Mouse (Mus musculus) WW6 (cell line): ENCODE results near the gene Armcx5.
"Not testable (repeated sequence)": the region's sequence is repeated elsewhere in the genome, so short reads cannot be mapped to it uniquely, and the experiment has no call there.

Source experiments
- DNase-seq: peaks from one replicate; pipeline ENCODE4 v3.0.0-alpha.2; 2013; ENCODE audit warnings: low read depth, low spot score

The Armcx5 gene

DNA sequence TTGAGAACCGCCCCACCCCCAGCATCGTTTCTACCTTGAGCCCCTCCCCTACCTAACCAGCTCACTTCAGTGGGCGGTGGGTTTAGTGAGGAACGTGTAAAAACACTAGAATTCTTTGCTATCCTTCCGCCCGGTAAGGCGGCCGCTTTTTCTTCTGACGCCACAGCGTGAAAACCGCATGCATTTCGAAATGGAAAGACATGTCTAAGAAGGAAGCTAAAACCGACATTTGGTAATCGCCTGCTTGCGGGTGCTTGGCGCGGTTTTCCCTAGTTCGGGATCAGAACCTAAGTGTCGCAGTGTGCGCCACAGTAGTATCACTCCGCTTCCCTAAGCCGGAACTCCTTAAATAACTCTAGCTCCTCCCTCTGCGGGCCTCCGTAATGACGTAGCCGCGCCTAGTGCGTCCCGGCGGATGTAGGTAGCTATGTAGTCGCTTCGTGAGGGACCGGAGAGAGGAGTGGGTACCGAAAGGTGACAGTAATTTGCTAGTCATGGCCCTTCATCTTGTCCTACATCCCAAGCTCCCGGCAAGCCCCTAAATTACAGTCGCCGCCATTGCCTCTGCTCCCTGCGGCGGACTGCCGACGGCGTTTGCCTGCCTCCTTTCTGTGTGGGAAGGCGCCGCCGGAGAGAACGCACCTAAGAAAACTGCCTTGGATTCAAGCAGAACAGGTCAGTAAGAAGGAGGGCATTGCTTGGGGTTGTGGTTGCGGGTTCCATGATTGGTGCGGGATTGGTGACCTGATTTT lies at the start of gene Armcx5, which contains the start of gene Gprasp1:
Gene Armcx5 (plus strand): TSS at position 430 of the 752 bp plus-strand sequence.
Gene Gprasp1 (plus strand): TSS at position 430 of the 752 bp plus-strand sequence.
- peak; percentile 55 for DNase-seq

DNA sequence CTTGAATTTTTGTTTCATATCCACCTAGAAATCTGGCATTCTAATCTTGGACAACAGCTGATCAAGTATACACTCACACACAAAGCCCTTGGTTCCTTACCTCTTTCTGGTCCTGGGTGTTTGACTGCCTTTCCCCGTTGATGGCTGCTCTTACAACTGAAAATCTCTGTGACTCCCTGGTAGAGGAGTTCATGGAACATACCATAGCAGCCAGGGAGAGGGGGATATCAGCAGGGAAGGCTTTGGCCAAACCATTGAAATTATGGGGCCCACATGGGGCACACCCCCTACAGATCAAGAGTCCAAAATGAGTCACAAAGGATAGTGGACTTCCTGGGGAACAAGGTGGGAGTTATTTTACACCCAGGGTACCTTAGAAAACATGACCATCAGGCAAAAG lies 48.9 kb upstream of the Armcx5 start, which contains the start of gene Tcp11x2:
Gene Tcp11x2 (minus strand): TSS at position 158 of the 400 bp plus-strand sequence.
- no peak for DNase-seq

DNA sequence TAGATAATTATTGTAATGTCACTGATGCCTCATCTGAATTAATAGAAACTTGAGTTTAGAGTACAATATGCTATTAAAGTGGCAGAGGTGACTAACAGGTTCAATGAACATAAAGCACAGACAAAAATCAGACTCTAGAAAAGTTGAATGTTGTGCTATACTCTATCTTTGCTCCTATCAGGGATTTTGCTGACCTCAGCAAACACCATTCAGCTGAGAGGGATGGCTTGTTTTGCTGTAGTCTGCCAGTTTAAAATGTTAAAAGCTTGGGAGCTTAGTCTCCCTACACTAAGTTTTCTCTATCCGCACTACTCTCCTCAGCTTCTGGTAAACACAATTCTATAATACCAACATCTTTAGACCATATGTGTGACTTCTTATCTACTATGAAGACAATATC lies 39.4 kb upstream of the Armcx5 start:
- DNase-seq = no peak

DNA sequence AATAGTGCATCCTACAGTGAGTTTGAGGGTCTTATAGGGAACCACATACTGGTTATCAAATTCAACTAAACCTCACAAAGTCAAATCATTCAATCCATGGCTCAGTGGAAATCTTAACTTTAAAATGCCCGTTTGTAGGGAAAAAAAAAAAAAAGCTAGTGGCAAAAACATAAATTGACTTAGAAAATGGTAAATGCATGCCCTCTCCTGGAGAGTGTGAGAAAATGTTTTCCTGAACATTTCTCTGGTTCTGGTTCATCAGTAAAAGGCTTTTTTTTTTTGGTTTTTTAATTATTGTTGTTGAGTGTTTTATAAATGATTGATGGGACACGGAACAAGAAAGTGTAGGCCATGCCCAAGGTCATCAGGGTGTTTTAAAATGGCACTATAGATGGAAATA lies 38.2 kb upstream of the Armcx5 start:
- no peak for DNase-seq

DNA sequence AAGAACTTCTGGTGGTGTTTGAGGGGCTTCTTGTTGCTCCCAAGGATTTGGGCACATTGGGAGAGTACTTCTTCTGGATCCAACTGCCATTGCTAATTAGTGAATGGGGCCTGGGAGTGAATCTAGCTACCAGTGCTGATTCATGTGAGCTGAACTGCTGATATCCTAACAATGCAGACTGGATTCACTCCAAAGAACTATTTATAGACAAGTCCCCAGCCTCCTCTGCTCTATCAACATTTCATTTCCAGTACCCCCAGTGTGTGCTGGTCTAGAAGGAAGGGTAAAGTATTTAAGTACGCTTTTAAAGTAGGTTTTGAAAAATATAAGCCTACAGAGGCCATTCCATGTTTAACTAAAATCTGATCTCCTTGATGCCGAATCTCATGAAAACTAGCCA lies 29.7 kb upstream of the Armcx5 start:
- no peak for DNase-seq

DNA sequence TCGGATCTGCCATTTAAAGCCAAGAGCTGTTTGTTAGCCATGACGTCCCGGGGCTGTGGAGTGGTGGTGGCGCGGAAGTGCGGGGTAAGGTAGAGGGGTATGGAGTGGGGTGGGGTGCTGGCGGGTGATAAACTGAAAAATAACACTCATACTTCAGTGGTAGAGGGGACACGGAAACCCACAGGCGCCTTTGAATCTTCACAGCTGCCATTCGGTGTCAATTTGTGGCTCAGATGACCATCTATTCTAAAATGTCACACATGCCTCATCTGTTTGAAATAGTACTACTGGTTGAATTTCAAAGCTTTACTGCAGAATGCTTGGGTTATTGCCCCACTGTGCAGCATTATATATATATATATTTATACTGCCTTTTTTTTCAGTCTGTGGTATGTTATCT lies 17.4 kb upstream of the Armcx5 start, which contains the start of gene Tmsb15a:
Gene Tmsb15a (minus strand): TSS at position 101 of the 400 bp plus-strand sequence.
- DNase-seq = no peak

DNA sequence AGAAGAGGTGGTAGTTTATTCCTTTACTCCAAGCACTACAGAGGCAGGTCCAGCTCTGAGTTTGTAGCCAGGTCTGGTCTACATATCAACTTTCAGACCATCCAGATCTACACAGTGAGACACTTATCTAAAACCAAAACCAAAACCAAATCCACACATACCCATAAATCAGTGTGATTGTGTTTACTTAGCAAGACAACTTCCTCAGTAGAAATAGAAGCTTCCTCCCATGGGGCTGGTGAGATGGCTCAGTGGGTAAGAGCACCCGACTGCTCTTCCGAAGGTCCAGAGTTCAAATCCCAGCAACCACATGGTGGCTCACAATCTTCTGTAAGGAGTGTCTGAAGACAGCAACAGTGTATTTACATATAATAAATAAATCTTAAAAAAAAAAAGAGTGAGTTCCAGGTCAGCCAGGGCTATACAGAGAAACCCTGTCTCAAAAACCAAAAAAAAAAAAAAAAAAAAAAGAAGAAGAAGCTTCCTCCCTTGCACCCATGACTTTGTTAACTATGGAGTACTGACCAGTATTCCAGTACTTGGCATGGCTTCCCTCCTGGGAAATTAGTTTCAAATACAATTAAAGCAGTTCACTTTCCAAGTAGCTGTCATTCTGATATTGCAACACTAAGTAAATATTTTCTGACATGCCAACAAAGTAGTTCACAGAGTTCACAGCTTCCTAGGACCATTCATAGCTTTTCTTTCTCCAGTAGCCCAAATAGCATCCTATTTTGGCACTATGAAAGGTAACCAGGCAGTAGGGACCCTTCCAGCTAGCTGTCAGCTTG lies 3.6 kb upstream of the Armcx5 start:
- DNase-seq = no peak

DNA sequence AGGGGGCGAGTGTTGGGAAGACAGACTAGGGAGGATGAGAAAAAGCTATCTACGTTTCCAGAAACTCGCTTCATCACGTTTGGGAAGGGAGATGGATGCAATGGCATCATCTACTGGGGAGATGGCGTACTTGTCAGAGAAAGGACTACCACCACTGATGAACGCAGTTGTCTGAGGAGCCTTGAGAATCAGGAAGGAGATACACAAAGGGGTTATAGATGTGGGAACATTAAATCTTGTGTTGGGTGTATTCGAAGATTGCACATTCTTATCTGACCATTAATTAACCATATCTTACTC lies 473 bp downstream of the Armcx5 start:
- no peak for DNase-seq

DNA sequence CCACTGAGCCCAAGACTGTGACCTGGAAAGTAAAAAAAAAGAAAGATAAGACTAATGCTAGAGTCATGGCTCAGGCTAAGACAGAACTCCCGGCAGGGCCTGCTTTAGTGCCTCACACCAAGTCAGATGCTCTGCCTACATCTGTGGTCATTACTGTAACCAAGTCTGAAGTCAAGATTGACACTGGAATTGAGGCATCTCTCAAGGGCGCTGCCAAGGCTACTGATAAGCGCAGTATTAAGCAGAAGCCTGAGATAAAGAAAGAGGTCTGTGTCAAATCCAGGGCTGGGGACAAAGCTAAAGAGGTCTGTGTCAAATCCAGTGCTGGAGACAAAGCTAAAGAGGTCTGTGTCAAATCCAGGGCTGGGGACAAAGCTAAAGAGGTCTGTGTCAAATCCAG lies 2.8 kb downstream of the Armcx5 start:
- DNase-seq = not testable (repeated sequence)

DNA sequence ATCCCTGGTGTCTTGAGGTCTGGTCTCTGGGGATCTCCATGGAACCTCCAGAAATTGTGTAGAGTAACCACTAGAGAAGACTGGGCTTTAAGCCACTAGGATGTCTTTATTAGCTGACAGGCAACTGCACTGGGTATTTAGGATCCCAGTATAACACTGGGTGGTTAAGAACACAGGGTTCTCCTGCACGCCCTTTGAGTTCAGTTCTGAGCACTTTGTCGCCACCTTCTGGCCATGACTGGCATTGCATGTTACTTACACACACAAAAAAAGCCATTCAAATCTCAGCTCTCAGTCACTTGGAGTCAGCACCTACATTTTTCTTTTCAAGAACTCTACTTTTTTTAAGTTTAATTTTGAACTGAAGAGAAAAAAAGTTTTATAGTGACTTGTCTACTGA lies 10.3 kb downstream of the Armcx5 start:
- DNase-seq = no peak

DNA sequence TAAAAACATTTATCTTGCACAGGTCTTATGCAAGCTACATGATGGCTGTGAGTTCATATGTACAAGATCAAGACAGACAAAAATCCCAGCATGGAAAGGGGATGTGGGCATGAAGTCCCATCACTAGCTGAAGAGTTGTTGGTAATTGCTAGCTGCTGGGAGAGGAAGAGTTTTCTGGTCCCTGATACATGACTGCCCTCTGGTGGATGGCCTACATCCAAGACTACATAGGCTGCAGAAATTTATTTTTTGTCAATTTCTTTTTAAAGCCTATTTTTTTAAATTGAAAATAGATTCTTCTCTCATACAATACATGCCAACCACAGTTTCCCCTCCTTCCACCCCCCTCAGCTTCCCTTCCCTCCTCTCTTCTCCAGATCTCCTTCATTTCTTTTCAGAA lies 19.2 kb downstream of the Armcx5 start:
- DNase-seq = no peak

DNA sequence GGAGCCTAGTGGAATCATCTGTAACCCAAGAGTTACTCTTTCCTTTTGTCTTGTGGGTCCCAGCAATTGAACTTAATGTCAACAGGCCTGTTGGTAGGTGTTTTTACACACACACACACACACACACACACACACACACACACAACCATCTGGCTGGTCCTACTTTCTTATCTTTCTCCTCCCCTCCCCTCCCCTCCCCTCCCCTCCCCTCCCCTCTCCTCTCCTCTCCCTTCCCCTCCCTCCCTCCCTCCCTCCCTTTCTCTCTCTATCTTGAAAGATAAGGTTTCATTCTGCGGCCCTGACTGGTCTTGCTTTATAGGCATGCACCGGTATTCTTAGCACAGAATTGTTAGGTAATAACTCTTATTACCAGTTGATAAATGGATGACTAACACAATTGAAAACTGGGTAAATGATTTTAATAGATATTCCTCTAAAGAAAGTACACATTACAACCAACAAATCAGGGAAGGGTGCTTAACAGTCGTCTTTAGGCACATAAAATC lies 25.6 kb downstream of the Armcx5 start:
- DNase-seq = no peak

DNA sequence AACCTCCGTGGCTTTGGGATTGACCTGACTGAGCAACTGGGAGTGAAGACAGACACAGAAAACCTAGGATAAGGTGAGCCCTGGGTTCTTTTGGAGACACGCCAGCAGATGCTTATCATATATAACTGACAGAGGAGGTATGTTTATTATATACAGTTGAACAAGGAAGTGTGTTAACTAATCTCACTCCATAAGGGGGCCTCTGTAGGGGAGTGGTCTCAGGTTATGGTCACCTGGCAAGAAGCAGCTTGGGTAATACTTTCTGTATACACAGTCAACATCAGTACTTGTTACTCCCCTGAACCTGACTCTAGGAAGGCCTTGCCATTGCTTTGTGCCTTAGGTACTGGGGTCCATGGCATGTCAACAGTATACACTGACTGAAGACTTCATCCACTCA lies 26.0 kb downstream of the Armcx5 start:
- no peak for DNase-seq

DNA sequence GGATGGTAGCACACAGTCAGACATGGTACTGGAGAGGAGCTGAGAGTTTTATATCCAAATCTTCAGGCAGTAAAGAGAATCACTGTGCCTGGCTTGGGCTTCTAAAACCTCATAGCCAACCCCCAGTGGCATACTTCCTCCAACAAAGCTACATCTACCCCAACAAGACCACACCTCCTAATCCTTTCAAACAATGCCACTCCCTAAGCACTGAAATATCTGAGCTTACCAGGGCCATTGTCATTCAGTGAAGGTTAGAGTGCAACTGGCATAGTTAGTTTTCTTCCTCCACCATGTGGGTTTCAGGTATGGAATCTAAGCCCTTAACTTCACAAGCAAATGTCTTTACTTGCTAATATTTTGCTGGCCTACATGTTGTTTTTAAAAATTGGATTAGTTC lies 49.0 kb downstream of the Armcx5 start:
- DNase-seq = no peak

DNA sequence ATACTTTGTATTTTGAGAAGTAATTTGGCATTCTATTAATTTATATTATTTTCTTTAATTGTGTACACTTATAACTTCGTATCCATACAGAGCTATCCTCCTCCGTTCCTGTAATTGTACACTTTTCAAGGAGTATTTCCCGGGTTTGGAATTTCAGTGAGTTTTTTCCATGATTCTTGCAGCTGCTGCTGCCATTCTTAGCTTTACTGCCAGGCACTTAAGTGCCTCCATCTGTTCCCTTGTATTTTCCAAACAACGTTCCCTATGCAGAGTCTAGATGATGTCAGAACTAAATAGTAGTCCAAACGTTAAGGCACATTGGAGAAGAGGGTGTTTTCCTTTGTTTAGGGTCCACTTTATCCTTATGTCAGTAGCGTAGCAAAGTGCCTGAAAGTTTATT lies 49.8 kb downstream of the Armcx5 start:
- no peak for DNase-seq

DNA sequence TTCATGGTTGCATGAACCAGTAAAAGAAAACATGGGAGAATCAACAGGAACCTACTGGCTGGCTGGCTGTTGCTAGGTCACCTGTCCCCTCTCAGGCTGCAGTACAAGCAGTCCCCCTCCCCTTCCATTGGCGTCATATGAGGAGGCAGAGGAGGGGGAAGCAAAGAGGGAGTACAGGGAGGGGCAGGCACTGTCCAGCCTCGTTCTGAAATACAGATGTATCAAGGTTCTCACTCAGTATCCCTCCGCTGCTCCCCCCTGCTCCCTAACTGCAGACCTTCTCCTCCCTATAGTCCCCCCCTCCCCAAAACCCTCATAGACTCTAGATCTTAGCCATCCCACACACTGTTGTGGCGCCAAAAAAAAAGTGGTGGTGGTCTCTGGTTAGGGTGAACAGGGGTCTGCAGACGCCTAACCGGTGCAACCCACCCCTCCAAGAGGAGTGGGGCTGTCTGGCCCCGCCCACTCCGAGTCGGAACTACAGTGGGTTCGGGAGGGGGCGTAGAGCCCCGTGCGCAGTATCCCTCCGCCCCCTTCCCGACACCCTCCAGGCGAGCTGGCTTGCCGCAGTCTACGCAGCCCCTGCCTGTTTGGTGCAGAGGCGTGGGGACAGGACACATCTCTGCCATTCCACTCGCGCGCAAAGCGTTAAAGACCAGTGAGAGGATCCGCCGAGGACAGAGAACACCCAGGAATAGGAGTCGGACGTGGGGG lies 53.2 kb downstream of the Armcx5 start:
- DNase-seq = peak; percentile 24

DNA sequence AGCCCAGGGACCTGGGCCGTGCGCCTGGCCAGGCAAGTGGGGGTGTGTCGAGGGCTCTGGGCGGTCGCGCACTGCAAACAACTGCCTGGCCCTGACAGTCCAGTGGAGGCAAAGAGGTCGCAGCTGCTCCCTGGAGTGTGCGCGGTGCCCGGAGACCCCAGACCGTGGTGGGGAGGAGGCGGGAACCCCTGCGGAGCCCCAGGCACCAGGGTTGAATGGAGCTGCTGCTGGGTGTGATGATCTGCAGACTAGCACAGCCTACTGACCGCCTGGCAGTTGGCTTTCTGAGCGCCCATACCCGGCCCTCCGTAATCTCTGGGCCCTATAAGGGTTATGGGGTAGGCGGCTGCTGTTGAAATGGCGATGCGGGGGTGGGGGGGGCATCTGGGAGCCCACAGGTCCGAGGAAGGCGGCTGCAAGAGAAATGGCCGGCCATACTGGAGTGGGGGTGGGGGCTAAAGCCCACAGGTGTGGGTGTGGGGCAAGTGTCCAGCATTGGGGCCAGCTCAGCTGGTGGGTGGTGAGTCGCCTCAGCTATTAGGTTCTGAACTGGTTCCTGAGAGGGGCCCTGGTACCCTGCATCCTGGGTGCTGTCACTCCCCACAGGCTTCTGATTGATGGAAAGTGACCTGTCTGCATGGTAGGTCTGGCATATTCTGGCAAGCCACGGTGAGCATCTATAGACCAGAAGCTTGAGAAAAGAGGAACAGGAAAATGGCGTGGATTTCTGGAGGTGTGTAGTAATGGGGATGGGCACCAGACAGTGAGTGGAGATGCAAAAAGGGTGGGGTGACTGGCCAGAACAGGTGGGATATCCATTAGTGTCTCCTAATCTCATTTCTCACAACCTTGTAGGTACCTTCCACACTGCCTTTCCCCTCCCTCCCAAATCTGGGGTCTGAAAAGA lies 54.0 kb downstream of the Armcx5 start:
- DNase-seq = not testable (repeated sequence)
